Mouse (Mus musculus) kidney, adult 2 months (tissue): ENCODE data around the gene Osm.

ENCODE experiments used
- CTCF ChIP-seq: fragments of 200-500 bp; conservative IDR thresholded peaks from 2 replicates; pipeline ENCODE4 v1.5.1; 2011; ENCODE audit warnings: low read depth, mild to moderate bottlenecking, control low read depth, low read length, moderate library complexity, mixed read lengths; ENCODE audit not compliant: insufficient read depth, insufficient read length
- POLR2A ChIP-seq: fragments of 200-500 bp; IDR thresholded peaks from one replicate; pipeline ENCODE4 v1.6.1; 2011; ENCODE audit warnings: low read depth, low read length, control low read depth

DNA sequence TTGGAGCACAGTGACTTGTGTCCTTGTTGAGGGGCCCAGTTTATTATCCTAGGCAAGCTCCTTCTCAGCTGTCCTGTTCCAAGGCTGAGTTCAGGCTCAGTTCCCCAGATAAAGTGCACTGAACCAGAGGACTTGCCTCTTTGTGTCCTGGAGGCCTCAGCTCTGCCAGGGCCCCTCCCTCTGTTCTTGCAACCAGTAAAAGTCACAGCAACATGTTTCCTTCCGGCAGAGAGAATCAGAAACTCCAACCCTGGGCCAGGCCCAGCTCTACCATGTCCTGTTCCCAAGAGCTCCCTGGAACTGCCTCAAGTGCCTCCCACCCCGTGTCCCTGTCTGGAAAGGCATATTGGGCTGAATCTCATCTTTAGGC, 32.5 kb upstream of the Osm start:
- TF ChIP-seq CTCF: no peak
- no peak for TF ChIP-seq POLR2A
